Mouse (Mus musculus) megakaryocyte progenitor cell, adult 5-6 weeks (primary cell): ENCODE results near the gene Kmt2e. TPM values are rescaled to one million over a fixed set of nuclear protein-coding genes. Genes with fewer than 3 reads are reported as not detected.

Source experiments
- ATAC-seq: replicated peaks from 2 replicates; pipeline ENCODE4 v1.8.0; 2016; ENCODE audit warnings: mild to moderate bottlenecking, moderate TSS enrichment, inconsistent platforms; ENCODE audit not compliant: poor library complexity
- total RNA-seq, 2 experiments: library from RNA; stranded (forward) in 1 of 2; stranded (reverse) in 1 of 2; fragments of 157-497, 149-512 nt in 1 of 2; fragments of 200-1000 nt in 1 of 2; gene quantifications; 2 replicates each; pipeline versions ENCODE4 v1.2.3 to v1.2.4; 2015 to 2017

Kmt2e gene
- total RNA-seq (2015) (122 and 127 TPM in 2 replicates), total RNA-seq (2017) (50.1 and 60.1 TPM in 2 replicates)

DNA sequence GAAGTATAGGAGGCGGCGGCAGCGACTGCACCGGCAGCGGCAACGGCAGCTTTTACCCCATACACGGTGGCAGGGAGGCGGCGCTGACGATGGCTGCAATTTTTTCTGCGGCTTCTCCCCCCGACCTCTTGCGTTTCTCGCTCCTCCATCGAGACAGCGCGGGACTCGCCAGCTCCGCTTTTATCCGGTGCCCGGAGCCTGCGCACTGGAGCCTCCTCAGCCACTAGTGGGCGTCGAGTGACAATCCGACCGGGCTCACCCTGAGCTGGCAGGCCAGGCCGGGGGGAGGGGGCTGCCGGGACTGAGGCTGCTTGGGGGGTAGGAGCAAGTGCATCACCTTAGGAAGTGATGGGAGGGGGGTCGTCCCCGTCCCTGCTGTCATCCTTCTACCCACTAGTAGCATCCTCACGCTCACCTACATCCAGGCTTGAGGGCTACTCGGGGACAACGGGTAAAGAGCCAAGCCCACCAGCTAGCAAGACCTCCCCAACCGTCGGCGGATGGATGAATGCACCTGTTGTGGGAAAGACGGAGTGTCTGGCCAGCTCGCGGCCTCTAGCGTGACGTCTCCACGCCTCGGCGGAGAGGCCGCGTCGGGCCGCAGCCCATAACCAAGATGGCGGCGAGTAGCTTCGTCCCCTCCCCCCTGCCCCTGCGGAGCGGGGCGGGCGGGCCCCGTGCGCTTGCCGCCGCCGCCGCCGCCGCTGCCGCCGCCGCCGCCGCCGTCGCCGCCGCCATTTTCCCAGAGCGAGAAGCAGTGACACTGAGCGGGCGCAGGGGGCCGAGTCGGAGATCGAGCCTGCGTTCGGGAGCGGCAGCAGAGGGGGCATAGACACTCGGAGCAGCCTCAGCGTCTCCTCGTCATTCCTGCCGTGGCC is at the start of gene Kmt2e:
Kmt2e (plus strand) TSS at position 722 of the 878 bp plus-strand sequence.
- peak; percentile 38 for ATAC-seq

DNA sequence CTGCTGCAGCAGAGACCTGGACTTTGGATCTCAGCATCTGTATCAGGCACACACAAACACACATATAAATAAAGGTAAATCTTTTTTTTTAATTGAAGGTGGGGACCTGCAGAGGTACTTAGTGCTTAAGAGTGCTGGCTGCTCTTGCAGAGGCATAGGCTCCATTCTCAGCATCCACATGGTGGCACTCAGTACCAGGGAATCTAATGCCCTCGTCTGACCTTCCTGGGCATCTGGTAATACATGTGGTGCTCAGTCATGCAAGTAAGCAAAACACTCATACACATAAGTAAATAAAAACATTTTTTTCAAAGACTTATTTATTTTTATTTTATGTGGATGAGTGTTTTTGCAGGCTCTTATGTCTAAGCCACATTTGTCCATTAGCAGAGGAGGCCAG is 49.1 kb upstream of the Kmt2e start:
- ATAC-seq: no peak

GRCm38 (mm10) chr5:23385763-23386217 is 48.5 kb upstream of the Kmt2e start:
- no peak for ATAC-seq

GRCm38 (mm10) chr5:23386562-23387312 is 47.5 kb upstream of the Kmt2e start:
- ATAC-seq: peak; percentile 98

DNA sequence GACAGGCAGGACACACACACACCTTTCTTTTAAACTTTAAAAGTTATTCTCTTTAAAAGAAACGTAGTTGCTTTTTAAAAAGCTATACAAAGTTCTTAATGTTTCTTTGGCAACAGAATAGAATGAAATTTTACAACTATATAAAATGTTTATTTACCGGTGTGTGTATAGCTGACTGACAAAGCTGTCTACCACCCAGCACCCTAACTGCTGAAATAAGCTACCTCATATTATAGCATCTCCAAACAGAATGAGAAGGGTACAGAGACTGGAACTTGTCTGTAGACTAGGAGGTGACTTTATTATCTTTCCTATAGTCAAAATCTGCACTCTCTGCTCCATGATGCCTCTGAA is 47.0 kb upstream of the Kmt2e start:
- ATAC-seq: no peak

DNA sequence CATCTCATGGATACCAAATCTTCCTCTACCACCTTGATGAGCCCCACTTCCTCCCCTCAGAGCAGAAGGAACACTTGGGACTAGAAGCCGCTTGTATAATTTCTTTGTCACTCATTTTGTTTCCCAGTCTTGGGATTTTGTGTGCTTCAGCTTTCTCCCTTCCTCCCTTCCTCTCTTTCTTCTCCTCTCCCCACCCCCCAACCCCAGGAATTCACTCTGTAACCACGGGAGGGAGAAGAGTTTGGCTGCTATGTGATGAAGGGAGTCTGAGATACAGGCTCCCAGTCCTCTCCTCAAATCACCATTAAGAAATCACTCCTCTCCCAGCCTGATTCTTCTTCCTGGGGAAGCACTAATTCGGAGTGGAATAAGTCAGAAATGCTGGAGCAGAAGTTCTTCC is 46.1 kb upstream of the Kmt2e start:
- ATAC-seq: no peak

GRCm38 (mm10) chr5:23389601-23390305 is 44.5 kb upstream of the Kmt2e start:
- ATAC-seq: no peak

GRCm38 (mm10) chr5:23391714-23392113 is 42.5 kb upstream of the Kmt2e start:
- no peak for ATAC-seq

- ATAC-seq: no peak
Observed at GRCm38 (mm10) chr5:23393870-23394269, 40.4 kb upstream of the Kmt2e start.

GRCm38 (mm10) chr5:23394366-23395145 is 39.7 kb upstream of the Kmt2e start:
- ATAC-seq: peak; percentile 58

DNA sequence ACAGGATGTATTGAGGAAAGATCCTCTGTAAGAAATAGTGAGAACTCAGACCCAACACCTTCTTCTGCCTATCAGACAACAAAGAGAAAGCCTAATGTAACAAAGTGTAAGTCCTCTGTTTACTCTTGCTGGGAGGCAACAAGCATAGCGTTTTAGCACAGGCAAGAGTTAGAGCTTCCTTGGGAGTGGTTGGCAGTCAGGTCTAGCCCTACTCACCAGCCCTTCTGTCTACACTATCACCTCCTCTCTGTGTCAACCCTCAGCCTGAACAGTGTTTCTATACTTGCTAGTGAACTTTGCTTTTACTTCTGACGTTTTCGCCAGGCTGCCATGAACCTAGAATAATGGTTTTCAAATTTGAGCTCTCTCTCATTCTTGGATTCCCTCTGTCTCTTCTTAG is 38.5 kb upstream of the Kmt2e start:
- no peak for ATAC-seq

DNA sequence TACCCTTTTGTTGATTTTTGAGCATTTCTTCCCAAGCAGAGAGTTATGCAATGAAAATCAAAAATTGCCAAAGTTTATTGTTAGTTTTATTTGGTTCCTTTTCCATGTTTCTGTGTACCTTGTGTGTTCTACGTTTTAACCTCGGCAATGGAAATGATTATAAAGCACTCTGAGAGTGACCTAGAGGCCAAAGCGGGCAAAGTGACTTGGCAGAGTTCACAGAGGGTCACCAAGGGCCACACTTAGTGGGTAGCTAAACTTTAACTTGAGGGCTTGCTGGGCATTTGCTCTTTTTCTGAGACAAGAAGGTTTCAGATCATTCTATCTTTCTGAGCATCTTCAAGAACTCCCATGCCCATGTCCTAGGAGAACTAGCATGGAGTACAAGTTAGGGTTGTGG is 37.5 kb upstream of the Kmt2e start:
- no peak for ATAC-seq

- ATAC-seq: no peak
Observed at GRCm38 (mm10) chr5:23400156-23400555, 34.1 kb upstream of the Kmt2e start.

GRCm38 (mm10) chr5:23400868-23401267 is 33.4 kb upstream of the Kmt2e start:
- peak; percentile 42 for ATAC-seq

- no peak for ATAC-seq
Observed at GRCm38 (mm10) chr5:23401368-23401767, 32.9 kb upstream of the Kmt2e start.

DNA sequence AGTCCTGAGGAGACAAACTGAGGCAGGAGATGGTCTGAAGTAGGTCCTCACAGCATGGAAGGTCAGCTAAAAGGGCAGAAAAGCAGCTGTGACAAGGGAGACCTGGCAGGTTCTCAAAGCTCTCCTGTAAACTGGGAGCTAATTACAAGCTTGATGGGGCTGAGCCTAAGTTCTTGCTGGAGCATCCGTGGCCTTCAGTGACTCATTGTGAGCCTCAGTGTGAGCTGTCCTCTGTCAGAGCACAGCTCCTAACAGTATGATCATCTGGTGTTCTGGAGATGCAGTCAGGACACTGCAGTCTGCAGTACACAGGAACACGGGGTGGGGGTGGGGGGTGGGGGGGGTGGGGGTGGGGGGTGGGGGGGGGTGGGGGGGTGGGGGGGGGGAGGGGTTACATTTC is 32.2 kb upstream of the Kmt2e start:
- no peak for ATAC-seq

GRCm38 (mm10) chr5:23403161-23403560 is 31.1 kb upstream of the Kmt2e start:
- no peak for ATAC-seq

GRCm38 (mm10) chr5:23405666-23406404 is 28.4 kb upstream of the Kmt2e start:
- ATAC-seq: no peak

DNA sequence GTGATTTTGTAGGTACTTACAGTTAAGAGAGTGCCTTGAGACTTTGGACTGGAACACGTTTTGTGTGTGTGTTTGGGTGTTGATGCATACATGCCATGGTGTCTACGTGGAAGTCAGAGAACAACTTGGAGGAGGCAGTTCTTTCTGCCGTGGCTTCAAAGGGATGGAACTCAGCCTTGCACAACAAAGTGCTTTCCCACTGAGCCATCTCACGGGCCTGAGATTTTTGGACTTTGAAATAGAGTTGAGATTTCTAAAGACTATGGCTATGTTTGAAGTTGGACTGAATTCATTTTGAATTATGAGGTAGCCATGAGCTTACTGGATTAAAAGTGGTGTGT is 27.9 kb upstream of the Kmt2e start:
- no peak for ATAC-seq

- ATAC-seq: no peak
Observed at GRCm38 (mm10) chr5:23408106-23408505, 26.1 kb upstream of the Kmt2e start.
